Mouse (Mus musculus): ENCODE results near the gene Vmn1r64.
"Not testable (repeated sequence)": the region's sequence is repeated elsewhere in the genome, so short reads cannot be mapped to it uniquely, and the experiment has no call there.

Vmn1r64 gene

GRCm38 (mm10) chr7:5884442-5884841 is at the start of gene Vmn1r64:
Gene Vmn1r64, minus strand, starts transcription at chr7:5884542.
- no peak for DNase-seq (ENCODE audit: low read depth, low spot score)

DNA sequence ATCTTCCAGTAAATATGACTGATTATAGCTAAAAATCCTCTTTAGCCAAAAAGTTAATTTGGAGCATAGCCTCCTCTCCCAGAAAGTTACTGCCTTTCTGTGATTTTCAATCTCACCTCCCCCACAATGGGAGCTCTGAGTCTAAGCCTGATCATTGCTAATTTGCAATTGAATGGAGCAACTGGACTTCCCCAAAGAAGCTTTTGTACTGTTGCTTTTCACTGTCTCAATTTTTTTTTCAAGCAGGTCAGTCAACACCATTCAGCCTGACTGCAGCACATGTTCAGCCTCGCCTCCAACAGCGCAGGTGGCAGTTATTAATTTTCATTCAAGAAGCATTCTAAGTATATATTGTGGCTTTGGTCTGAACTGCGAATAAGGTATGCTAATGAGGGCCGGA is 14.9 kb upstream of the Vmn1r64 start:
- no peak for DNase-seq (ENCODE audit: low read depth, low spot score)

- not testable (repeated sequence) for DNase-seq (ENCODE audit: low read depth, low spot score)
Measured at GRCm38 (mm10) chr7:5897245-5897644, 12.9 kb upstream of the Vmn1r64 start.
